Mouse (Mus musculus) layer of hippocampus, adult 9-10 months (tissue): ENCODE data around the gene Izumo1r.

Experiments
- DNase-seq: peaks from one replicate; pipeline ENCODE4 v3.0.0; 2022; ENCODE audit warnings: low spot score

Izumo1r gene

DNA sequence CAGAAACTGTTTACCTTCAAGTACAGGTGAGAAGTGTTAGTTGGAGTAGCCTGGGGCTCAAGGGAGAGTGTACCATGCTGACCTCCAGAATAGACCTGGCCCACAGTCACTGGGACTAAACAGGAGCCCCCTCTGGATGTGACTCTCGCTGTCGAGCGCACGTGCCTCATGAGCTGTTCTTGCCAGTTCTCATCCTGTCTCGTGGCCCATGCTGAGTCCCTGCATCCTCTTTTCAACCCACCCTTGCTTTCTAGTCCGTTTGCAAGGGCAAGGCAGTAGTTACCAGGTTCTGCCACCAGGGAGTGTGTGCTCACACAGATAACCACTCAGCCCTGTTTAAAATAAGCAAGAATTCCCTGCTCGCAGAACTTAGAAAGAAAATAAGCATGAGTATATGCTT, 36.8 kb downstream of the Izumo1r start:
- peak; percentile 48 for DNase-seq

DNA sequence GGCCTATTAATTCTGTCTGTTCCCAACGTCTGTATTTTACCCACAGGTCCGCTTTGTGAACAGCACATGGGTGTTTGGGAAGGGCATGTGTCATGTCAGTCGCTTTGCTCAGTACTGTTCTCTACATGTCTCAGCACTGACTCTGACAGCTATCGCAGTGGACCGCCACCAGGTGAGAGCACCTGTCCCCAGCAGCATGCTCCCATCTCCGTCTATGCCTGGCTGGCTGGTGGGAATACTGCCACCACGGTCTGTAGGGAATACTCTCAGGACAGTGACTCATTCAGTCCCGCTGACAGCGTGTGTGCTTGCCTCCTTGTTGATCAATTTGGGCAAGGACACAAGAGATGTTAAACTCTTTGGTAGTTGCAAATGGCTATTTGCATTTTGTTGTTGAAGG, 39.0 kb downstream of the Izumo1r start:
- DNase-seq = no peak

GRCm38 (mm10) chr9:14863126-14863525, 40.6 kb downstream of the Izumo1r start:
- DNase-seq = no peak

DNA sequence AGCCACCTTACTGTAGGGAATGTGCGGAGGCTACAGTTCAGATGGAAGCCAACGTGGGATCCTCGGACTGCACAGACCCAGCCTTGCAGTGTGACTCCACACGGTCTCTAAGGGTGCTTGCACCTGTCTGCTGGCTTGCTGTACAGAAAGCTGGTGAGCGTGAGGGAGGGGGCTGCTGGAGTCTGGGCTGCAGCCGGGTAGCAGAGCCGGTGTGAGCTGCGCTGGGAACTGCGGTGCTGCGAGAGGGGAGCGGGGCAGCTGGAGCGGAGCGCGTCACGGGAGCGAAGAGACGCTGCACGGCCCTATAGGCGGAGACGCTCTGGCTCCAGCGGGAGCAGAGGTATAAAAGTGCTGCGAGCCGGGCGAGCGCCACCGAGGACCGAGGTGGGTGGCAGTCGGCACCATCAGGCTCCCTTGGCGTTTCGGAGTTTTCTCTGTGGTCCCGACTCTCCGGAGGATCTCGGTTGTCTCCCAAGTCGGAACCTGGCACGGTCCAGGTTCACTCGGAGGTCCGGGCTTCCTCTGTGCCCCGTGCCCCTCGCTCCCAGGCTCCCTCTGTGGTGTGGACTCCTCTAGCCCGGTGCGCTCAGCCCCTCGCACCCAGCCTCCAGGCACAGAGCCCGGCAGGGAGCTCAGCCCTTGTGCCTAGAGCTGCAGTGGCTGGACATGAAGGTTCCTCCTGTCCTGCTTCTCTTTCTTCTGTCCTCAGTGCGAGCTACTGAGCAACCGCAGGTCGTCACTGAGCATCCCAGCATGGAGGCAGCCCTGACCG, 43.7 kb downstream of the Izumo1r start, which contains the start of gene Gpr83:
TSS of gene Gpr83 (plus strand) at position 343 of the 772 bp plus-strand sequence.
- DNase-seq = no peak

DNA sequence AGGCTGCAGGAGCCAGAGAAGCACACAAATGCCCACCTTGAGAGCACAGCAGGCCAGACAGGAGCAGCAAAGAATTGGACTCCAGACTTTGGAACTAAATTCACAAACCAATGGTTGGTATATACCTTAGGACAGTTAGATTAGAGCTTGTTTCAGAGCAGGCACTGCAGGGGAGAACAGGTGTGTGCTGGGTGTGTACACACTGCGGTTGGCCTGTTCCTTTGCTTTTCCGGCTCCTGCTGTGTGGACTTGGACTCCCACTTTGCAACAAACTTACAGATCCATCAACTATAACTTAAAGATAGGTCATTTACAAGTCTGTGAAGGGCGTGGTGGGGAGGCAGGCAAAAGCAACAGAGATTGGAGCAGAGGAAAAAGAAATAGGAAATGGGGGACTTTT, 45.0 kb downstream of the Izumo1r start:
- DNase-seq = no peak

DNA sequence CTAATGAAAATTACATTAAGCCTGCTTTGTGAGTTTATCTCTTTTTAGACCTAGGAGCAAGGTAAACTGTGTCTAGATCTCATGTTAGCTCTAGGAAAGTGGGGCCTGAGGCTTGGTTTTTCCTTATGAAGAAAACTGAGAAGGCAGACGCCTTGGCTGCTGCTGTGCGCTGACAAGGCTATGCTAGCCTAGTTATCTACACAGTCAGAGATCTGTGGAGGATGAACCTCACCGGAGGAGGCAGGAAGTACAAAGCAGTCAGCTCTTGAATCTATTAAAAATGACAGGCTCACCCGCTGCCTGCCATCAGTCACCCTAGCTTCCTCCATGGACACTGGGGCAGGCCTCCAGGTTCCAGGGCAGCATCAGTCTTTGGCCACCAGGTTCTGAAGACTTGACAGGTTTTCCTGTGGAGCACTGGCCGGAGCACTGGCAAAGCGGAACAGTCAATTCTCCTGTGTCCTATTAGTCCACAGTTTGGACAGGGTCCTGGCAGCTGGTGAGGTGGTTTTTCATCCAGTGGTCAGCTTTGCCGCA, 45.5 kb downstream of the Izumo1r start:
- no peak for DNase-seq

DNA sequence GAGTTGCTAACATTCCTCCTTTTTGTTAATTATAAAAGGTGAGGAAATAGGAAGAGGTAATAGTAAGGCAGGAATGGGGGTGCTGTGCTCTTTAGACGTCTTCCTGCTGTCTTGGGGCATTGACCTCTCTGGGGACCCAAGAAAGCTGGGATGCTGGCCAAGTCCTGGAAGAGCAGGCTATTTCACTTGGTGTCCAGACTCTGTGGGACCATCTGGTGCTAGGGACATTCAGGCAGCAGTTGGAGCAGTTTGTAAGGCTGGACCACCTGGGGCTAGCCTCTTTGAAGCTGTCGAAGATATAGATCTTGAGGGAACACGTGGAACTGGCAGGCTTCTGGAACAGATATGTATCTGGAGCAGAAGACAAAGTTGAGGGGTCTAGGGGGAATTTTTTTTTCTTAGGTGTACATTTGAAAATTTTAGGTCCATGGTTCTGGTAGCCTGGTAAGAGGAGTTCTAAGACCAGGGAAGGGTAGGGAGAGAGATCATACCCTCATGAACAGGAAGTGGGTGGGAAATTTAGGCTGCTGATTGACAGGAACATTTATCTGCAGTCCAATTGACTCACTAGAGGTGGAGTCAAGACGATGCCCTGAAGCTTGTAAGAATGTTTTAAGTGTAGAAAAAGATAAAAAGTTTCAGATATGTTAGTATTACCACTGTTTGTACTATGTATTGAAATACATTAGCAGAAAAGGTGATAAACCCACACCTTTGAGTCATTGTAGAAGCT, 46.7 kb downstream of the Izumo1r start:
- no peak for DNase-seq

DNA sequence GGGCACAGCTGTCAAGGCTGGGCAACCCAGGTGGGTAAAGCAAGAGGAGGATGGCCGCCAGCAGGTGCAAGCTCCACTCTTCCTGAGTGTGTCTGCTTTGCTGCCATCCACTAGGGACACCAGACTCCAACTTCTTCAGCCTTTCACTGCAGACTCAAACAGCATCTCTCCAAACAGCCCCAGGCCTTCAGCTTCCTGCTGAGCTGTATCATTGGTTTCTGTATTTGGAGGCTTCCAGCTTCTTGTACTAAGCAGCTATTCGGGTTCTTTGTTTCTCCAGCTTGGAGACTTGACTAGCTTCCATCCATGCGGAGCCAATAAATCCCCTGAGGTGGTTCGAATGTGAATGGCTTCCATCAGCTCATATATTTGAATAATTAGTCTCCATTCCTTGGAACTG, 49.2 kb downstream of the Izumo1r start:
- DNase-seq = no peak

- no peak for DNase-seq
These were observed 55.3 kb downstream of the Izumo1r start for GRCm38 (mm10) chr9:14848267-14848935.

- no peak for DNase-seq
These were observed 57.3 kb downstream of the Izumo1r start for GRCm38 (mm10) chr9:14846428-14846827.

GRCm38 (mm10) chr9:14843901-14844300, 59.8 kb downstream of the Izumo1r start:
- DNase-seq = no peak

- DNase-seq = no peak
These were observed 60.4 kb downstream of the Izumo1r start for GRCm38 (mm10) chr9:14843311-14843857.

DNA sequence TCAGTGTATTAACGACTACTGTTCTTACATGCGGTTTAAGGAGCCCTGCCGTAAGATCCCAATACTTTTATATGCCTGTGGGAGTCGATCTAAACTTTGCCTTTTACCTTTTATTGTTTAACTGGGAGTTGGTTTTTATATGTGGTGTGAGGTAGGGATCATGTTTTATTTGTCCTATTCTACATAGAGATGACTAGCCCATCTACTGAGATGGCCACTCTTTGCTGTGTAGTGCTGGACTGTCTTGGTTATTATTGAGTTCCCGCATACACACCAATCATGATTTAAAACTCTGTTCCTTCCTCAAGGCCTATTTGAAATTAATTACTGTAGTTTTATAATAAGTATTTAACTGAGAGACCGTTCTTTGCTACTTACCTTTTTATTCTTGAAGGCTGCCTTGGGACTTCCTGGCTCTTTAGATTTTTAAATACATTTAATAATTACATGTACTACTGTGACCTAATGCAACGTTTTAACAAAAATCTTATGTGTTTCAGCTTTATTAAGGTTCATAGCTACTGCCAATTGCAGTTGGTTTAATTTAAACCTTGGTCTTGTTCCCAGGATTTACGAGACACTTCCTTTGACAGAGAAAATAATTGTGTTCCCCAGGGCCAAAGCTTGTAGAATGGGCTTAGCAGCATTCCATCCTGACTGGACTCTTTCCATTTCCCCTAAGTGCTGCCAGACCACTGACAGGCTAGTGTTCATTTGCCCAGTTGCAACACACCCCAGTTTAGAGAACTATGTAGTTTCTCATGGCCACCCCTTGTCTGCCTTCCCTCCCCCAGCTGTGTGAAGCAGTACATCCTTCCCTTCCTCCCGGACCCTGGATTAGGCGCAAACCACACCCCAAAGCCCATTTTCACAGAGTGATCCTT, 61.6 kb downstream of the Izumo1r start:
- DNase-seq = no peak

GRCm38 (mm10) chr9:14839970-14840369, 63.8 kb downstream of the Izumo1r start:
- DNase-seq = no peak

- no peak for DNase-seq
These were observed 64.2 kb downstream of the Izumo1r start for GRCm38 (mm10) chr9:14839527-14839926.
